Mouse (Mus musculus) CD4-positive, CD25-positive, alpha-beta regulatory T cell, adult 4 months (primary cell): ENCODE data around the gene Col27a1. TPM values are rescaled to one million over a fixed set of nuclear protein-coding genes. Genes with fewer than 3 reads are reported as not detected.

Source experiments
- ATAC-seq: one replicate; pipeline ENCODE4 v1.8.0; 2017
- polyA plus RNA-seq, 2 experiments: library from polyadenylated mRNA; unstranded; fragments of 100-300 nt; shearing (Covaris generic); gene quantifications; one replicate each; pipeline ENCODE4 v1.2.1; 2017

Gene Col27a1
- polyA plus RNA-seq, 2 experiments from 2014 or later = 0.33 to 0.75 TPM

DNA sequence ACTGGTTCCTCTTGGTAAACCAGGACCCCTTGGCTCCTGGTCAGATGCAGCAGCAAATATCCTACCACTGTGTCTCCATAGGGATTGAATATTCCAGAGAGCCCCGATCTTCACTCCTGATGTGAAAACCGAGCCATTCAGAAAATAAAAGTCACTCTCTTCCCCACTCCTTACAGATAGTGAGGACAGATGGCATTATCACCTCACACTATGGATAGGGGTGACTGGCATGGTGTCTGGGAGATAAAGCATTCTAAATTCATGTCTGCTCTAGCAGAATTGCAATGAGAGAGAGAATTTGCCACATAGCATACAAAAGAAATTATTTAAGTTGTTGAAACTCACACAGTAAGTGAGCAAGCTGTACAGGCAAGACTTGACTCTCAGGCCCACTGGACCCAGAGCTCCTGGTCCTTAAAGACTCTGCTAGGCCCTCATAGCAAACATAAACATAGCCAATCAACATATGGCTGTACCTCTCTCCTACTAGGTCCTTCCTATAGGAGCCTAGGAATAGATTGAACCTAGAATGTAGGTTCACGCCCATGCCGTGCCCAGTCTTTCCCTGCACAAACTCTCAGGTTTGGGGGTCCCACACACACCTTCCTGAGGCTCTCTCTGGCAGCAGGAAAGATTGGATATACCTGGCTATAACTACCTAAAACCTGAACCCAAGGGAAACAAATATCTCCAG lies 169.0 kb downstream of the Col27a1 start:
- no peak for ATAC-seq

DNA sequence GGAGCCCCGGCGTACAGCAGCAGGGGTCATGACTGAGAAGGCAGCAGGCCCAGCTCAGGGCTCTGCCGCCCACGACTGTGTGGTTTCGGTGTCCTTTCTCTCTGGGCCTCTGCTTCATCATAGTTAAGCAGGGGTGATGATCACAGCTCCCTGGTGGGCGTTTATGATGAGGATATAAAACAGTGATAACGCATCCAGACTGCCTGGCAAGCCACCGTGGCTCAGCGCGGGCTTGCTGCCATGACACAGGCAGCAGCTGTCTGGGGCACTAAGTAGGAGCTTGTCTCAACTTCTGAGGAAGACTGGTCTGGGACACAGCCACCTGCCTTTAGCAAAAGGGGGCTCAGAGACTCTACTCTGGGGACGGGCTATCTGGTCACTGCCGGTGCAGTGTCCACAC lies 169.7 kb downstream of the Col27a1 start:
- no peak for ATAC-seq

DNA sequence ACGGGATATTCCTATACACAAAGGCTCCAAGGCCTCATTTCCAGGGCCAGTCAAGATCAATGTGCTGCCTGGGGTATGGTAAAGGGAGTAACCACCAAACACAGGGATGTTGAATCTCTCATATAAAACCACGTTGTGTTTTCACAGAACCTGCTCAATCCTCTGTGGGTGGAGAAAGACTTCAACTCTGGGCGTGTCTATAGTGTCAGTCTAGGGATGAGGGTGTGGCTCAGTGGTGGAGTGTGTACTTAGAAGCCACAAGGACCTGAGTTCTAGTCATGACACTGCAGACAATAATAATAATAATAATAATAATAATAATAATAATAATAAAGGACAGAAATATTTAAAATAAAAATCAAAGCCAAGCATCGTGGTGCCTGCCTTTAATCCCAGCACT lies 170.5 kb downstream of the Col27a1 start:
- ATAC-seq = no peak

Other genes starting within 250 kb of the Col27a1 start
- gene Zfp618, start 248.4 kb upstream of the Col27a1 start, polyA plus RNA-seq = under 1 TPM in 1 of 2 experiments, not detected in 1; 0.11 TPM
- not detected for gene Ambp, start 59.2 kb upstream of the Col27a1 start, polyA plus RNA-seq
- not detected for gene Kif12, start 41.9 kb upstream of the Col27a1 start, polyA plus RNA-seq
- gene Orm1, start 130.6 kb downstream of the Col27a1 start, polyA plus RNA-seq = not detected
- gene Orm3, start 142.2 kb downstream of the Col27a1 start, polyA plus RNA-seq = 1 to 10 TPM in 1 of 2 experiments, under 1 TPM in 1; 0.79 to 1.2 TPM
- under 1 TPM in 1 of 2 experiments, not detected in 1; 0.43 TPM for gene Orm2, start 148.4 kb downstream of the Col27a1 start, polyA plus RNA-seq
- gene Akna, start 189.3 kb downstream of the Col27a1 start, polyA plus RNA-seq = 100 to 1,000 TPM in 1 of 2 experiments, 10 to 100 TPM in 1; 95.9 to 158 TPM